Mouse (Mus musculus) C2C12 (cell line): Measurements from ENCODE around the gene Chst11.

Experiments used
- CEBPB ChIP-seq: IDR thresholded peaks from one replicate; pipeline ENCODE4 v1.6.1; 2011; ENCODE audit warnings: low read depth, mild to moderate bottlenecking, control low read depth, moderate library complexity
- CTCF ChIP-seq: IDR thresholded peaks from one replicate; pipeline ENCODE4 v1.5.1; 2011; ENCODE audit not compliant: control insufficient read depth, insufficient read depth, insufficient read length
- MAX ChIP-seq: IDR thresholded peaks from one replicate; pipeline ENCODE4 v1.6.1; 2011; ENCODE audit warnings: mild to moderate bottlenecking, control low read depth
- MYOD1 ChIP-seq: IDR thresholded peaks from one replicate; pipeline ENCODE4 v1.6.1; 2011; ENCODE audit warnings: low read depth; ENCODE audit not compliant: control insufficient read depth, insufficient read length
- USF1 ChIP-seq: IDR thresholded peaks from one replicate; pipeline ENCODE4 v1.6.1; 2011; ENCODE audit warnings: low read depth, mild to moderate bottlenecking, control low read depth, moderate library complexity

DNA sequence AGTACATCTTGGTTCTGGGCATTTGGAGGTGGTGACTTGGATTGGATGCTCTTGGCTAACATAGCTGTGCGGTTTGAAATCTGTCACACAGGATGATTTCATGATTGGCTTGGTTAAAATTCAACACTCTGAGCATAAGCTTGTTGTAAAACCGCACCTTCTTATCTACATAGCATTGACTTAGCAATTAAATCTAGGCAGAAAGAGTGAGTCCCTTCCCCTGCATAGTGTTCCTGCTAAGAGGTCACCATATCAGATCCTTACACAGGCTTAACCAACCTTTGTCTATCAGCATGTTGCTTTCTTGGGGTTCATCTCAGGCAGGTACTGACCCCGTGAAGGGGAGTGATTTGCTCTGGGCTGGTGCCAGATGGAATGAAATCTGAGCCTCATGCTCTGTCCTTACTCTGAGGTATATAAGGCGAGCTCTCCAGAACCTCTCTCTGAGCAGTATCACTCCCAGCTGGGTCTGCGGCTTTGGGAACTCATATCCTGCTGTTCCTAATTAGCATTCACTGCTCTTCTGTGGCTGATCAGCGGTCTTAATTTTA lies 10.6 kb upstream of the Chst11 start:
- TF ChIP-seq CTCF (no peak), MYOD1 (no peak), USF1 (no peak), CEBPB (no peak), MAX (no peak)
